Mouse (Mus musculus): ENCODE measurements at regions not wholly inside any gene's neighbourhood (a gene's known extent, or its start where the extent isn't known, plus 50 kb on each side); places are given as distances from the start of the nearest gene placed in this dataset.
A peak's percentile ranks its signal among the peaks of the same experiment; 100 is the strongest.

DNA sequence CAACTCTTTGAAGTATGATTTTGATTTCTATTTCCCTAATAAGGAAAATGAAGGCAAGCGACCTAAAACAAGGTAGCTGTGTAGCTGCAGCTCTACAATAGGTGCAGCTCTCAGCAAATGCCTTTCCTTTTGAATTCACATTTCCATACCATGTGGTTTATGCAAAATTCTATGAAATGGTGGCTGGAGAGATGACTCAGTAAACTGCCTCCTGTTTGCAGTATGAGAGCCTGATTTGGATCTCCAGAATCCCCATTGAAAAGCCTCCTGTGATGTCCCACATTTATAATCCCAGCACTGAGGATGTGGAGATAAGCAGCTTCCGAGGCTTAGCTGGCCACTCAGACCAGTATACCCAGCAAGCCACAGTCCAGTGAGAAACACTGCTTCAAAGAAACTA is 59.6 kb downstream of the Npy1r start:
- no peak for DNase-seq (ENCODE audit: low spot score)
- H3K4me1 ChIP-seq (replicated peaks): no peaks in the 10 kb centered on the region
- no peak overlapping the region for H3K4me3 ChIP-seq
- no peaks in the 10 kb centered on the region for H3K9me3 ChIP-seq
- no peak overlapping the region for H3K27ac ChIP-seq
- H3K27me3 ChIP-seq (ENCODE audit: insufficient read depth, poor library complexity, severe bottlenecking): no peaks in the 10 kb centered on the region
- no peaks in the 10 kb centered on the region for H3K36me3 ChIP-seq
- WGBS: 80% methylated on average over 2 of the region's 2 CpGs

DNA sequence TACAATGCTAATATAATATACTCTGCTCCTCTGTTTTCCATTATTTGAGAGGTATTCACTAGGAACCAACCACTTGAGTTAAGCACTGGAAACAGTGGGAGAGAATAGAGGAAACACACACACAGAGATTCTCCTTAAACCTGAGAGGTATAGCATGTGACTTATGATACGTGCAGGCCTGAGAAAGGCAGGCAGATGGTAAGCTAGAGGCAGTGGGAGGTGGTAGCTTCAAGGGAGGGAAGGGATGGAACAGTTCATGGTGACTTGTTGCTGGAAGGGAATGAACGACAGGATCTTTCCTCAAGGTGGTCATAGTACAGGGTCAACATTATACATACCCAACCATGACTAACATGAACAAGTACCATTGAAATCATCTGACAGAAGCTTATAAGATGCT is 60.8 kb downstream of the Npy1r start:
- Histone ChIP-seq H3K27ac (no peak overlapping the region), H3K9me3 (no peaks in the 10 kb centered on the region), H3K27me3 (ENCODE audit: insufficient read depth, poor library complexity, severe bottlenecking) (no peaks in the 10 kb centered on the region), H3K4me1 (replicated peaks) (no peaks in the 10 kb centered on the region), H3K36me3 (no peaks in the 10 kb centered on the region), H3K4me3 (no peak overlapping the region)
- no peak for DNase-seq (ENCODE audit: low spot score)
- WGBS: 90% methylated on average over 2 of the region's 2 CpGs

DNA sequence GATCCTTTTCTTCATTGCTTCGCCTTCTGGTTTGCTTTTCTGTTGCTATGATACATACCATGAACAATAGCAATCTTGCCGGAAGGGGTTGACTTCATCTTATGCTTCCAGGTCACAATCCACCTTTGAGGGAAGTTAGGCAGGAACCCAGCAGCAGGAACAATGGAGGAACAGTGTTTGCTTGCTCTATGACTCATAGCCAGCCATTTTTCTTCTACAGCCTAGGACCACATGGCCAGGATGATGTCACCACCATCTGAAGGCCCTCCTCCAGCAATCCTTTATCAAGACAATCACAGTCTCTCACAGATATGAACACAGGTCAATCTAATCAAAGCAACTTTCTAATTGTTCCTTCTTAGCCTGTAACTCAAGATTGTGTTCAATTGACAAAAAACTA is 61.5 kb downstream of the Npy1r start:
- Histone ChIP-seq H3K4me1 (replicated peaks) (no peaks in the 10 kb centered on the region), H3K36me3 (no peaks in the 10 kb centered on the region), H3K9me3 (no peaks in the 10 kb centered on the region), H3K27ac (no peak overlapping the region), H3K27me3 (ENCODE audit: insufficient read depth, poor library complexity, severe bottlenecking) (no peaks in the 10 kb centered on the region), H3K4me3 (no peak overlapping the region)
- DNase-seq (ENCODE audit: low spot score): no peak
- 91% methylated on average over 2 of the region's 2 CpGs for WGBS

DNA sequence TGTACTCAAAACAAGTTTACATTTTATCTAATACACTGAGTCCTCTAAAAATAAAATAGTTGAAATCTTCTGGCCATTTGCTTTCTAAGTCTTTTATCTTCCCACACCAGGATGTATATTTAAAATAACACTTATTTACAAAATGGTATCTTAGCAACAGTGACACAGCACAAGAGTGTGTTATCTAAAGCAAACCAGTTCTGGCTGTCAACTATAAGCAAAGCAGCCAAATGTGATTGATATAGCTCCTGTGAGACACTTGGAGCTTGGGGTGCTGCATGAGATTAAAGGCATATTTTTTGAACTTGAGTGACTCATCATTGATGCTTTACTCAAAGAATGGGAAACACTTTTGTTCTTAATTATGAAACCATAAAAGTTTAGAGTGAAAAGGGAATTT is 62.7 kb downstream of the Npy1r start:
- no peak for DNase-seq (ENCODE audit: low spot score)
- H3K27me3 ChIP-seq (ENCODE audit: insufficient read depth, poor library complexity, severe bottlenecking): no peaks in the 10 kb centered on the region

DNA sequence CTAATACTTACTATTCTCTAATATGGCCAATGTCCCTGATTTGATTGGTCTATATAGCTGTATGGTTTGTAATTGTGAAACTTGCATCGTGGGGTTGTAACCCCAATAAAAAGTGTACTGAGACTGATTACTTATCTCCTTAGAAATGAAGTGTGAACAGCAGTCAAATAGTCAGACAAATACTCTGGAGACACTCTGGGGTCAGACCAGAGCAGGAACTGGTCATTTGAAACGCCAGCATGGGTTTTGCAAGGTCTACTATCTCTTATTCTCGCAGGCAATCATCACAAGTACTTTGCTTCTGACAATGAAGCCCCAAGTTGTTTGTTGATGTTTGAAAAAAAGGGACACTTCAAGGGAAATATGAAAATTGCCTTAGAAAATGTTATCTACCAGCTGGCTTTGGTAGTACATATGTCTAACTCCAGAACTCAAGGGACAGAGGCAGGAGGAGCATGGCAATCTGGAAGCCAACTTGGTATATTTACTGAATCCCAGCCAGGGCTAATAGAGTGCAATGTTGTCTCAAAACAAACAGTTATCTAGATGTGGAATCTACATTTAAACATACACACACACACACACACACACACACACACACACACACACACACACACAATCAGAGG is 64.1 kb downstream of the Npy1r start:
- Histone ChIP-seq H3K4me3 (no peak overlapping the region), H3K27ac (no peak overlapping the region), H3K9me3 (no peaks in the 10 kb centered on the region), H3K27me3 (ENCODE audit: insufficient read depth, poor library complexity, severe bottlenecking) (no peaks in the 10 kb centered on the region), H3K36me3 (no peaks in the 10 kb centered on the region), H3K4me1 (replicated peaks) (no peaks in the 10 kb centered on the region)
- 79% methylated on average over 3 of the region's 3 CpGs for WGBS
- no peak for DNase-seq (ENCODE audit: low spot score)

More for the DNA sequence above, 62.7 kb downstream of the Npy1r start:
- no peaks in the 10 kb centered on the region for H3K9me3 ChIP-seq
- H3K36me3 ChIP-seq: no peaks in the 10 kb centered on the region
- H3K4me1 ChIP-seq (replicated peaks): no peaks in the 10 kb centered on the region
- H3K4me3 ChIP-seq: no peak overlapping the region
- H3K27ac ChIP-seq: no peak overlapping the region

DNA sequence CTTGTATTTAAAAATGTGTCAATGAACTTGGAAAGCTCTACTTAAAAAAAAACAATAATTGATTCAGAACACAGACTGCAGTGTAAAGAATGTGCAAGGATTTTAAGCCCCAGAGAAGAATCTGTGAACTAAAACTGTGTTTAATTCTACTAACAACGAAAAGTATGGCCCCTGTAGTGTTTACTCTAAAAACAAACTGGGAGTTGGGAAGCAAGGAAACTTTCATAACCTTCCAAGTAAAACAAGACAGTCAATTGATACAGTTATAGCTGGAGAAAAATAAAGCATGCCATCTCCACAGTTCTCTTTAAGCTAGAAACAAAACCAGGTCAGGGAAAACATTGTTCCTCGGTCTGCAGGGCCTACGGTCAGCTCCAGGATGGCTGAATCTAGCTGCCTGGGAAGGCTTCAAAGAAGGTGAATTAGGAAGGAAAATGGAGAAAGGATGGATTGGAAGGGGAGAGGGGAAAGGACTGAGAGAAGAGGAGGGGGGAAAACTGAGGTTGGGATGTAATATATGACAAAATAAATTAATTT is 68.1 kb downstream of the Npy1r start:
- Histone ChIP-seq H3K4me3 (no peak overlapping the region), H3K4me1 (replicated peaks) (no peaks in the 10 kb centered on the region), H3K36me3 (no peaks in the 10 kb centered on the region), H3K9me3 (no peaks in the 10 kb centered on the region), H3K27me3 (ENCODE audit: insufficient read depth, poor library complexity, severe bottlenecking) (no peaks in the 10 kb centered on the region), H3K27ac (no peak overlapping the region)
- WGBS: 56% methylated on average over 3 of the region's 3 CpGs
- DNase-seq (ENCODE audit: low spot score): no peak

DNA sequence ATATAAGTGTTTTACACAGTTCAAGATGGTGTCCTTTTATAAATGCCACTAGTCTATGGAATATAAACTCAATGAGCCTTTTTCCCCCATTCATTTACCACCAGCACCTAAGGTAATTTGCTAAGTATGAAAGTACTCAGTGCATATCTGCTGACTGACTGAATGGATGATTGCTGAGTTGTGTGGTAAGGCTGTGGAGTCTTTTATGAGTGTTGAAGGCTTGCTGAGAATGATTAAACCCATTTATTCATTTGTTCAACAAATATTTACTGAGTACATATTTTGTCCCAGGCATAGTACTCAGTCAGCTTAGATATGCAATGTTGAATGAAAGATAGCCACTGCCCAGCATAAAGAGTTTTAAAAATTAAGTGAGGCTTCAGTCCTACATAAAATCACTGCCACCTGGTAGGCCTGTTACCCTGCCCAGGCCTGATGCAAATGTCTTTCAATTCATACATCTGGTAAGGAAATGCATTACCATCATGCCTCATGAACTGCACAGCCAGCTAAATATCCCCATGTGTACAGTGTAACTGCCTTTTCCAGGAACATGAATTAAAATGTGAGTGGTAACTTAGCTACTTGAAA is 71.5 kb downstream of the Npy1r start:
- no peaks in the 10 kb centered on the region for H3K4me1 ChIP-seq (replicated peaks)
- H3K9me3 ChIP-seq: no peaks in the 10 kb centered on the region
- no peak for DNase-seq (ENCODE audit: low spot score)

DNA sequence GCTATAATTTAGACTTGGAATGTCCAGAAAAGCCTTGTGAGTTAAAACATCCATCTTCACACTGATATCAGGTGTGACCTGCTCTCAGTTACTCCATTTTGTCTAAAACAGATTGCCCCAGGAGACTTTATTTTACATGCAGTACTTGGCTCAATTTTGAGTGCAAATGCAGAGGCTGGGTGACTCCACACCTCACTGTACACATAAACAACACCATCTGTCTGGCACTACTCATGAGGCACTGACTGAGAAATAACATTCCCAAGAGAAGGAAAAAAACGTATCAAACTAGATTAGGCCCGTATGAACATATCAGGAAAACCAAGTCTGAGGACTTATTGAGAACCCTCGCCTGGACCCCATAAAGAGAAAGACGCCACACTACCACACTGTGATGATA is 74.1 kb downstream of the Npy1r start:
- no peaks in the 10 kb centered on the region for H3K9me3 ChIP-seq
- DNase-seq (ENCODE audit: low spot score): no peak
- H3K27me3 ChIP-seq (ENCODE audit: insufficient read depth, poor library complexity, severe bottlenecking): no peaks in the 10 kb centered on the region
- no peak overlapping the region for H3K27ac ChIP-seq
- no peaks in the 10 kb centered on the region for H3K36me3 ChIP-seq
- 79% methylated on average over 4 of the region's 4 CpGs for WGBS
- H3K4me3 ChIP-seq: no peak overlapping the region
- H3K4me1 ChIP-seq (replicated peaks): no peaks in the 10 kb centered on the region

More for the DNA sequence above, 71.5 kb downstream of the Npy1r start:
- Histone ChIP-seq H3K4me3 (no peak overlapping the region), H3K36me3 (no peaks in the 10 kb centered on the region), H3K27me3 (ENCODE audit: insufficient read depth, poor library complexity, severe bottlenecking) (no peaks in the 10 kb centered on the region), H3K27ac (no peak overlapping the region)

DNA sequence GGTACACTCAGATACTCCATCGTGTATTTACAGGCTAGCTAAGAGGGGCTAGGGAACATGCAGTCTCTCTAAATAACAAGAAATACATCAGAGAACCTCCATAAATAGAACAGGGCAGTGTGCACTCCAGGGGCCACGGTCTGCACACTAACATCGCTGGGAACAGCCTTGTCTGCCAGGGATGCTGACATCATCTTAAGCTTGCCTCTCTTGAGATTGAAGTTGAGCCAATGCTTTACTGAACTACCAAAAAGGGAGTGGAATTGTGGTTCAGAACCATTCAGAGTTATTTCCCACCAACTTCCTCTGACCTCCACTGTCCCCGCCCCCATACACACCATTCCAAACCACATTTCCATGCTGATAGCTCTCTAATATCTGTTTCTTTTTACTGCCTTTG is 75.7 kb downstream of the Npy1r start:
- H3K9me3 ChIP-seq: no peaks in the 10 kb centered on the region
- no peak overlapping the region for H3K27ac ChIP-seq
- 91% methylated on average over 4 of the region's 4 CpGs for WGBS

DNA sequence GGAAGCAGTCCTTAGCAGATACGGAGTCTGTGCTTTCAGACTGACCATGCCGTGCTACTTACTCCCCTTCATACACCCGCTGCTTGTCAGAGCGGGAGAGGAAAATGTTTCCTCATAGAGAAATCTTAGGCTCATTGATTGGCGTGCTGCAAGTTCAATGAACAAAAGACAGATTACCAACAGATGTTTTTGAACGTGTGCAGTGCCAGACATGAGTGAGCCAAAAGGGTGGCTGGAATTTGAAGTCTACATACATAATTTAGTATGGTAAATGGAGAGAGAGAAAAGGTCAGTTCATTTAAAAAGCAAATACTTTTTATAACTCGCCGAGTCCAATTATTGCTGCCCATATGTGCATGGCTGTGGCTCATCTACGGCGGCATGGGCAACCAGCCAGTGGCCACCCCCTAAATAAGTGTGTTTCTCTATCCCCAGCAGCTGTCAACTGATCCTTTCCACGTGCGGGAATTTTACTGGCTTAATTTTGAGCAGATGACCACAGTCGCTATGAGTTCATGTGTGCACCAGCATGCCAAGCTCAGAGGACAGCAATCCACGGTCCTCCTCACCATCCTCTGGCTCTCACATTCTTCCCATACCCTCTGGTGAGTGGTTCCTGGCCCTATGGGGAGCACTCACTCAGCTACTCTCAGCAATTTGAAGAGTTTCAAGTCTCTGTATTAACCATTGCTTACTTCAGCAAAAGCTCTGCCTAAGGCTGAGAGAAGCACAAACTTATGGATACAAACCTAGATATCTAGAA is 80.3 kb downstream of the Npy1r start:
- H3K27ac ChIP-seq: no peak overlapping the region
- DNase-seq (ENCODE audit: low spot score): peak; percentile 5
- H3K36me3 ChIP-seq: no peaks in the 10 kb centered on the region
- H3K27me3 ChIP-seq (ENCODE audit: insufficient read depth, poor library complexity, severe bottlenecking): no peaks in the 10 kb centered on the region
- H3K4me3 ChIP-seq: no peak overlapping the region
- WGBS: 69% methylated on average over 14 of the region's 14 CpGs
- H3K9me3 ChIP-seq: no peaks in the 10 kb centered on the region
- H3K4me1 ChIP-seq (replicated peaks): no peaks in the 10 kb centered on the region; the same call in 1 of the 2 replicates

More for the DNA sequence above, 75.7 kb downstream of the Npy1r start:
- Histone ChIP-seq H3K27me3 (ENCODE audit: insufficient read depth, poor library complexity, severe bottlenecking) (no peaks in the 10 kb centered on the region), H3K4me3 (no peak overlapping the region), H3K36me3 (no peaks in the 10 kb centered on the region), H3K4me1 (replicated peaks) (no peaks in the 10 kb centered on the region; the same call in 1 of the 2 replicates)
- DNase-seq (ENCODE audit: low spot score): no peak

DNA sequence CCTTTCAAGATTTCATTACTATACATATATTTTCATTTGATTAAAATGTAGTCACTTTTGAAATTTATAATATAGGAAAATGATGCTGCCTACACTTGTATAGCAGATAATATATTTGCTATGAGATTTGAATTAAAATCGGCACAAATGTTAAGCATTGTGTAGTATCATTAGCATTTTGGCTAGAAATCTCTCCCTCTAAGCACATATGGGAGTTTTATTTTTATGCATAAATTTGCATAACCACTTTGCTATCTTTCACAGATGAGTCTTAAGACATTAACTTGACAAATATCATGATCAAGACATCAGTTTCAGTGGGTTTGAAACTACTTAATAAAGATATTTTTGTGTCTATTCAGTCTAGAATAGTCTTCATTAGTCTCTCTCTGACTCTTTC is 80.4 kb upstream of the Naf1 start:
- no peaks in the 10 kb centered on the region for H3K36me3 ChIP-seq
- DNase-seq (ENCODE audit: low spot score): no peak
- no peaks in the 10 kb centered on the region for H3K27me3 ChIP-seq (ENCODE audit: insufficient read depth, poor library complexity, severe bottlenecking)
- H3K27ac ChIP-seq: no peak overlapping the region
- WGBS: 99% methylated on average over 1 of the region's 1 CpGs
- H3K9me3 ChIP-seq: no peaks in the 10 kb centered on the region
- no peak overlapping the region for H3K4me3 ChIP-seq
- H3K4me1 ChIP-seq (replicated peaks): no peaks in the 10 kb centered on the region; the same call in 1 of the 2 replicates

DNA sequence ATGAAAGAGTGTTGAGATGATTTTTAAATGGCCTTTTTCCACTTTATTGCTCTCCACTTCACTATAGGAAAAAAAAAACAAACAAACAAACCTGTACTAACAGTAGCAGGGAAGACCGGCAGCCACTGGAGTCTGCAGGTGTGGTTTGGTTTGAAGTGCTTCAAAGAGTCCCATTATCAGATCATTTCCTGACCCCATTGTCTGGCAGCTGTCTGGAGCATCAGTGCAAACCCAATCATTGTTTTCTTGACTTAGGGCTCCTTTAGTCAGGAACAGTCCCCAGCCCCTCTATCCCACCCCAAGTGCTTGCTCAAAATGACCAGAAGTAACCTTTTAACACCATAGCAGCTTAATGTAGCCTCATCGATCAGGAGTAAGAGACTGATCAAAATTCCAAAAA is 77.4 kb upstream of the Naf1 start:
- Histone ChIP-seq H3K36me3 (no peaks in the 10 kb centered on the region), H3K27me3 (ENCODE audit: insufficient read depth, poor library complexity, severe bottlenecking) (no peaks in the 10 kb centered on the region), H3K27ac (no peak overlapping the region), H3K4me1 (replicated peaks) (no peaks in the 10 kb centered on the region), H3K4me3 (no peak overlapping the region), H3K9me3 (no peaks in the 10 kb centered on the region)
- no peak for DNase-seq (ENCODE audit: low spot score)
- WGBS: 74% methylated on average over 2 of the region's 2 CpGs

DNA sequence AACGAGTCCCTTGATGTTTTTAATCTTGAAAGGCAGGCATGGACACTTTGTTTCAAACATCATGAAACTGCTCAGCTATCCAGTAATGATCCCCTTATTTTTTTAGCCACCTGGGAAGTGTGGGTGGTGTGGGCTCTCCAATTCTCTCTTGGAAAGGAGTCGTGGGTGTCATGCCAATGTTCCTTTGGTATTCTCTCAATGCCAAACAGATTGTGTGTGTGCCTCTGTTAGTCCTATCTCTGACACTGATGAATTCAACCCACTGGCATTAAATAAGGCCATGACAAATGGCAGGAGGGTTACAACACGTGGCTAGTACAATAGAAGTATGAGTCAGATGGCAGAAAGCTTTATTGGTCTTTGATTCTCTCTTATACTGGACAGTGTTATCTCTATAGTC is 74.0 kb upstream of the Naf1 start:
- no peaks in the 10 kb centered on the region for H3K36me3 ChIP-seq
- no peak overlapping the region for H3K27ac ChIP-seq
- no peaks in the 10 kb centered on the region for H3K4me1 ChIP-seq (replicated peaks)
- WGBS: 74% methylated on average over 3 of the region's 3 CpGs
- no peak overlapping the region for H3K4me3 ChIP-seq
- no peaks in the 10 kb centered on the region for H3K9me3 ChIP-seq
- no peak for DNase-seq (ENCODE audit: low spot score)
- H3K27me3 ChIP-seq (ENCODE audit: insufficient read depth, poor library complexity, severe bottlenecking): no peaks in the 10 kb centered on the region

All from hindbrain, embryonic 10.5 days (tissue).